Mouse (Mus musculus): ENCODE measurements at regions not wholly inside any gene's neighbourhood (a gene's known extent, or its start where the extent isn't known, plus 50 kb on each side); places are given as distances from the start of the nearest gene placed in this dataset.

DNA sequence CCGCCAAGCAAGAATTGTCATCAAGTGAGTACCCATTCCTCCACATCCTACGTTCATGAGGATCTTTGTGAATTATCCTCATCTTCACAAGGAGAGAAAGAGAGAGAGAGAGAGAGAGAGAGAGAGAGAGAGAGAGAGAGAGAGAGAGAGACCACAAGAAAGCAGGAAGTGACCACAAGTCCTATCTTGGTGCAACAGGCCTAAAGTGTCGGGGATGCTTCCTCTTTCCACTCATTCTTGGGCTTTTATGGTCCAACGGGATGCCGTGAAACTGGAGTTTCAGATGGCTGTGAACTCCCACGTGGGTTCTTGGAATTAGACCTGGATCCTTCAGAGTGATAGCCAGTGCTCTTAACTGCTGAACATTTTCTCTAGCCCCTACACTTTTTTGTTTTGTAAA is 53.1 kb upstream of the Rai14 start:
- H3K27ac ChIP-seq (ENCODE audit: low read depth), result no peak overlapping the region
- no peak overlapping the region for H3K4me2 ChIP-seq (ENCODE audit: low read depth, low read length)
- no peak overlapping the region for H3K4me3 ChIP-seq (ENCODE audit: low read depth, low read length)
- ATAC-seq (no peak), DNase-seq (no peak)
- TF ChIP-seq EP300 (IDR thresholded peaks at IDR 0.05; ENCODE audit: low read depth) (no peak), CTCF (IDR thresholded peaks at IDR 0.05; ENCODE audit: low read depth) (no peak)
- no peaks in the 10 kb centered on the region for H3K9me3 ChIP-seq (ENCODE audit: low read length)
- H3K4me1 ChIP-seq (ENCODE audit: insufficient read depth), result no peaks in the 10 kb centered on the region
- no peaks in the 10 kb centered on the region for H3K36me3 ChIP-seq (replicated peaks; ENCODE audit: insufficient read depth, low read length)
- H3K27me3 ChIP-seq (ENCODE audit: insufficient read depth, low read length), result no peaks in the 10 kb centered on the region
- 38% methylated on average over 6 of the region's 6 CpGs for WGBS (ENCODE audit: insufficient replicate concordance)
- H3K9ac ChIP-seq (replicated peaks), result no peak overlapping the region

DNA sequence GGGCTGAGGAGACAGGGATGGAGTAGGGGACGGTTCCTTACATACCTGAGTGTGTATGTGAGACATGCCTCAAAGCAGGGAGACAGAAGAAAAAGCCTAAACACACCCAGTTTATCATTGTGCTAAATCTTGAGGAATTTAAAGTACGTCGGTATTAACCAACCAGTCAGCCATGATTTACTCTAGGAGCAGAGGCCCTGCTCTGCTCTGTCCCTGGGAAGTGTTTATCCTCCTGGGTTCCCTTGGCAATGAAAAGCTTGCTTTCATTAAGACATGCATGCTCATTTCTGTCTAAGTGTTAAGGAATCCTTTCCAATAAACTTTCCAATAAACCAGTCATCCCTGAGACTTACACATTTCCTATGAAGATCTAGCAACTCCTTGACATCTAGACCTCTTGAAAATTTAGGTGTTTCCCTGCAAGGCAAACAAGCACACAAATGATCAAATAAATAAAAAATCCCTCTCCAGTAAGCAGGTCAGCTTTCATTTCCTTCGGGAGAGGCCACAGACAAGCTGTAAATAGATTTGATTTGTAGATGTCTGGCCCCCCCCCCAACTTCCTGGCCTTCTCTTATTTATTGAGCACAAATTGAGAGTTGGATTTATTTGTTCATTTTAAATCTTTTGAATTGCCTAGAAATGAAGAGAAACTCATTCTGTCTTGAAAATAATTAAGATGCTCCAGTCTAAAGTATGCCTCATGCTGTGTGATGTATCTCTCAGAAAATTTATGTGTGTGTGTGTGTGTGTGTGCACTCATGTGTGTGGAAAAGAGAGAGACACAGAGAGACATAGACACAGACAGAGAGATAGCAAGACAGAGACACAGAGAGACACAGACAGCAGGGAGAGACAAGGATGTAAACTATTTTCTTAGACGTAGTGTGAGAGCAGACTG is 56.2 kb upstream of the Rai14 start:
- DNase-seq (no peak), ATAC-seq (no peak)
- Histone ChIP-seq H3K27me3 (ENCODE audit: insufficient read depth, low read length) (no peaks in the 10 kb centered on the region), H3K27ac (ENCODE audit: low read depth) (no peak overlapping the region), H3K36me3 (replicated peaks; ENCODE audit: insufficient read depth, low read length) (no peaks in the 10 kb centered on the region), H3K4me2 (ENCODE audit: low read depth, low read length) (no peak overlapping the region), H3K9me3 (ENCODE audit: low read length) (no peaks in the 10 kb centered on the region), H3K9ac (replicated peaks) (no peak overlapping the region), H3K4me3 (ENCODE audit: low read depth, low read length) (no peak overlapping the region), H3K4me1 (ENCODE audit: insufficient read depth) (no peaks in the 10 kb centered on the region)
- 70% methylated on average over 5 of the region's 5 CpGs for WGBS (ENCODE audit: insufficient replicate concordance)
- TF ChIP-seq CTCF (IDR thresholded peaks at IDR 0.05; ENCODE audit: low read depth), result no peak
- no peak for TF ChIP-seq EP300 (IDR thresholded peaks at IDR 0.05; ENCODE audit: low read depth)

DNA sequence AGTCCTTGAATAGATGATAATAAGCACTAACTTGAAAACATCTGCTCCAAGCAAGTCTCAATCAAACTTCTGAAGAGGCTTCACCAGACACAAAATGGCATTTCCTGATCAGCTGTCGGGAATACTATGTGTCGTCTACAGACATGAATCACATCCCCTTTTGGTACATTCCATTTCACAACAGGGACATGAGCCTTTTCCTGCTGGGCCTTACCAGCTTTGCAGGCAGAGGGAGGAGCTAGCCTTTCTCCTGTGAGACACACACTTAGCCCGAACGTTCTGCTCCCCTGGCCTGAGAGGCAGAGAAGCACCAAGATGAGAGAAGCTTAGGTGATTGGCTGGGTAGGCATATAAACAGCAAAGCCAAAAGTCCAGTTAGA is 56.9 kb upstream of the Rai14 start:
- H3K9me3 ChIP-seq (ENCODE audit: low read length), result no peaks in the 10 kb centered on the region
- H3K27me3 ChIP-seq (ENCODE audit: insufficient read depth, low read length), result no peaks in the 10 kb centered on the region
- H3K27ac ChIP-seq (ENCODE audit: low read depth), result no peak overlapping the region
- H3K4me3 ChIP-seq (ENCODE audit: low read depth, low read length), result no peak overlapping the region
- TF ChIP-seq CTCF (IDR thresholded peaks at IDR 0.05; ENCODE audit: low read depth) (no peak), EP300 (IDR thresholded peaks at IDR 0.05; ENCODE audit: low read depth) (peak; percentile 57; the same call in 1 of the 2 replicates)
- DNase-seq (no peak), ATAC-seq (peak; percentile 43)
- H3K4me1 ChIP-seq (ENCODE audit: insufficient read depth), result no peaks in the 10 kb centered on the region
- no peak overlapping the region for H3K4me2 ChIP-seq (ENCODE audit: low read depth, low read length)
- H3K9ac ChIP-seq (replicated peaks), result no peak overlapping the region
- 32% methylated on average over 4 of the region's 4 CpGs for WGBS (ENCODE audit: insufficient replicate concordance)
- no peaks in the 10 kb centered on the region for H3K36me3 ChIP-seq (replicated peaks; ENCODE audit: insufficient read depth, low read length)

DNA sequence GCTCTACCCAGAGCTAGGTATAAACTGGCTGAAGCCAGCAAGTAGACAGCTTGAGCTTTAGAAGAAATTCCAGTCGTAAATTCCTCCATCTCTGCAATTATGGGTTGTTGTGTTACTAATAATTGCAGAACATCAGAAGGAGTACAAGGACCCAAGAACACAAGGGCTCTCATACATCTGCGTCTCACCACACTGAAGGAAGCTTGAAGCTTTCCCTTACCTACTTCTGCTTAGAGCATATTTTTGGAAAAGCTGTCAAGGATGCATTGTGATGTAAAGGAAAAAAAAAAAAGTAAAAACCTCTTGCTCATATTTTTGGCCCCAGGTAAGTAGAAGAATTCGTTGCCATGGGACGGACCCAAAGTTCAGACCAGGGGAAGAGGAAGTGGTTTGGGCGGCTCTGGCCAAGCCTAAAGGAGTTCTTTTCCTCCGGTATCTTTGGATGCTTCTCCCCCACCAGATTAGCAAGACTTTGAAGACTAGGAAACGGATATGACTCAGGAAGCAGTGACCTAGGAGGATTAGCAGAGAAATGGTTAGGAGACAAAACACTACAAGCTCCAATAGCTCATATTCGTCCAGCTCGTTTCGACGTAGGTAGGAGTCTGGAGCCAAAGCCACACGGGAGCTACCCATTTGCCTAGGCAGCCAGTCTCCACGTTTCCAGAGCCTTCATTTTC is 65.7 kb upstream of the Rai14 start:
- Histone ChIP-seq H3K4me1 (ENCODE audit: insufficient read depth) (no peaks in the 10 kb centered on the region), H3K27me3 (ENCODE audit: insufficient read depth, low read length) (no peaks in the 10 kb centered on the region), H3K36me3 (replicated peaks; ENCODE audit: insufficient read depth, low read length) (no peaks in the 10 kb centered on the region), H3K9ac (replicated peaks) (no peak overlapping the region), H3K9me3 (ENCODE audit: low read length) (no peaks in the 10 kb centered on the region), H3K4me3 (ENCODE audit: low read depth, low read length) (no peak overlapping the region), H3K27ac (ENCODE audit: low read depth) (no peak overlapping the region), H3K4me2 (ENCODE audit: low read depth, low read length) (no peak overlapping the region)
- DNase-seq (no peak), ATAC-seq (no peak)
- no peak for TF ChIP-seq CTCF (IDR thresholded peaks at IDR 0.05; ENCODE audit: low read depth)
- 29% methylated on average over 13 of the region's 13 CpGs for WGBS (ENCODE audit: insufficient replicate concordance)

DNA sequence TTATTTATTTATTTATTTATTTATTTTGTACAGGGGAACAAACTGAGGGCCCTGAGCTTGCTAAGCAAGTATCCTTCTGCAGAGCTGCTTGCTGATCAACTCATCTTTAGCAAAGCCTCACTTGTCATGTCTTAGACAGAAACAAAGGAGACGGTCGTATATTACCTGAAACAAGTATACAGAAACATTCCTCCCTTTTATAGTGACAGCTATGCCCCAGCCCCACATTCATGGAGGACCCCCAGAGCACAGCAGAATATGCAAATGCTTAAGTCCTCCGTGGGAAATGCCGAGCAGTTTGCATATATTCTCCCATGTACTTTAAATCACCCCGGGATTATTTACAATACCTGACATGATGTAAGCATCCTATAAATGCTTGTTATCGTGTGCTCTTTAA is 74.9 kb upstream of the Rai14 start:
- Histone ChIP-seq H3K4me3 (ENCODE audit: low read depth, low read length) (no peak overlapping the region), H3K27ac (ENCODE audit: low read depth) (no peak overlapping the region), H3K36me3 (replicated peaks; ENCODE audit: insufficient read depth, low read length) (no peaks in the 10 kb centered on the region), H3K27me3 (ENCODE audit: insufficient read depth, low read length) (no peaks in the 10 kb centered on the region), H3K4me1 (ENCODE audit: insufficient read depth) (no peaks in the 10 kb centered on the region), H3K4me2 (ENCODE audit: low read depth, low read length) (no peak overlapping the region), H3K9ac (replicated peaks) (no peak overlapping the region), H3K9me3 (ENCODE audit: low read length) (0 out of 2 replicates have a peak, but pooled peaks cover 4% of the 10 kb centered on the region)
- no peak for TF ChIP-seq CTCF (IDR thresholded peaks at IDR 0.05; ENCODE audit: low read depth)
- no peak for TF ChIP-seq EP300 (IDR thresholded peaks at IDR 0.05; ENCODE audit: low read depth)
- 70% methylated on average over 6 of the region's 6 CpGs for WGBS (ENCODE audit: insufficient replicate concordance)
- DNase-seq, result no peak
- no peak for ATAC-seq

DNA sequence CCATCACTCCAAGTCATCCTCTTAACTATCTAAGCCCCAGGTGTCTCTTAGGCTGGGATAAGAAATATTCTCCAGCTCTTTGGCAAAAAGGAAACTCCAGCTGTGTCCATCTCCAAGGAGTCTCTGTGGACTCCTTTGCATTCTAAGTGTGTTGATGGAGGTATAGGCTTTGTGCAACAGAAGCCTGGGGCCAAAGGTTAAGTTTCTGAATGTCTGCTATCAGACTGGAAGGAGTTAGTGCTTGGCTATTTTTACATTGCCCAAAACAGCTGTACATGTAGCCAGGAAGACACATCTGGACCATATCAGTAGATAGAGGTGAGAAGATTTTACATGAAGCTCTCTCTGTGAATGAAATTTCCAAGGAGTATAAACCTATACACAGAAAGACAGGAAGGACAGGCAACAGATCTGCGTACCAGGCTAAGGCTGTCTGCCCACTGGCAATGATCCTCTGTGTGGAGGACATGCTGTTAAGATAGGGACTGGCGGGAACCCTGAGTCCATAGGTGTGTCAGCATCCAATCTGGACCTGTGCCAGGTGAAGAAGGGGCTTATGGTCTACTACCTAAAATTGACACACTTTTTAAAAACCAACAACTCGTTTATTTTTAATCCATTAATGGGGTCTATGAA is 76.6 kb upstream of the Rai14 start:
- no peak overlapping the region for H3K9ac ChIP-seq (replicated peaks)
- TF ChIP-seq EP300 (IDR thresholded peaks at IDR 0.05; ENCODE audit: low read depth) (no peak), CTCF (IDR thresholded peaks at IDR 0.05; ENCODE audit: low read depth) (no peak)
- no peaks in the 10 kb centered on the region for H3K36me3 ChIP-seq (replicated peaks; ENCODE audit: insufficient read depth, low read length)
- 73% methylated on average over 3 of the region's 3 CpGs for WGBS (ENCODE audit: insufficient replicate concordance)
- H3K4me3 ChIP-seq (ENCODE audit: low read depth, low read length), result no peak overlapping the region
- ATAC-seq, result no peak
- no peak for DNase-seq
- H3K9me3 ChIP-seq (ENCODE audit: low read length), result 0 out of 2 replicates have a peak, but pooled peaks cover 4% of the 10 kb centered on the region
- H3K4me1 ChIP-seq (ENCODE audit: insufficient read depth), result no peaks in the 10 kb centered on the region
- H3K27me3 ChIP-seq (ENCODE audit: insufficient read depth, low read length), result no peaks in the 10 kb centered on the region
- H3K4me2 ChIP-seq (ENCODE audit: low read depth, low read length), result no peak overlapping the region
- H3K27ac ChIP-seq (ENCODE audit: low read depth), result no peak overlapping the region

All from liver, postnatal 0 days (tissue).